Mouse (Mus musculus) lung, embryonic 15.5 days (tissue): ENCODE measurements at regions not wholly inside any gene's neighbourhood (a gene's known extent, or its start where the extent isn't known, plus 50 kb on each side); places are given as distances from the start of the nearest gene placed in this dataset.
"Not testable (repeated sequence)": the region's sequence is repeated elsewhere in the genome, so short reads cannot be mapped to it uniquely, and the experiment has no call there.

Source experiments
- ATAC-seq: fragments of 200-750 bp; cut with Nextera tagmentation; 2 replicates; pipeline ENCODE4 v1.8.0; 2017; ENCODE audit warnings: moderate number of reproducible peaks, borderline replicate concordance; ENCODE audit not compliant: low FRiP score, low TSS enrichment; ENCODE audit errors: extremely low read depth
- H3K27ac ChIP-seq: fragments of 300-500 bp; sonication (generic); 2 replicates; pipeline ENCODE4 v1.5.1; 2015; ENCODE audit warnings: moderate library complexity, mild to moderate bottlenecking, inconsistent platforms
- H3K27me3 ChIP-seq: fragments of 300-500 bp; sonication (generic); 2 replicates; pipeline ENCODE4 v1.6.1; 2015; ENCODE audit warnings: inconsistent platforms
- H3K36me3 ChIP-seq: fragments of 300-500 bp; sonication (generic); 2 replicates; pipeline ENCODE4 v1.6.1; 2015; ENCODE audit warnings: inconsistent platforms
- H3K4me1 ChIP-seq: fragments of 300-500 bp; sonication (generic); 2 replicates; pipeline ENCODE4 v1.6.1; 2015; ENCODE audit warnings: inconsistent platforms
- H3K4me2 ChIP-seq: fragments of 300-500 bp; sonication (generic); 2 replicates; pipeline ENCODE4 v1.6.1; 2015; ENCODE audit warnings: inconsistent platforms, mild to moderate bottlenecking, moderate library complexity
- H3K4me3 ChIP-seq: fragments of 300-500 bp; sonication (generic); 2 replicates; pipeline ENCODE4 v1.5.1; 2015; ENCODE audit warnings: mild to moderate bottlenecking, inconsistent platforms
- H3K9ac ChIP-seq: fragments of 300-500 bp; sonication (generic); 2 replicates; pipeline ENCODE4 v1.6.1; 2015; ENCODE audit warnings: inconsistent platforms
- H3K9me3 ChIP-seq: fragments of 300-500 bp; sonication (generic); 2 replicates; pipeline ENCODE4 v1.6.1; 2016; ENCODE audit warnings: inconsistent platforms
- WGBS: fragments of 180-500 bp; shearing (Covaris S2); methylation state at CpG from one replicate; pipeline ENCODE4 v1.1.7; 2015; 5-methylcytosine and 5-hydroxymethylcytosine counted together

DNA sequence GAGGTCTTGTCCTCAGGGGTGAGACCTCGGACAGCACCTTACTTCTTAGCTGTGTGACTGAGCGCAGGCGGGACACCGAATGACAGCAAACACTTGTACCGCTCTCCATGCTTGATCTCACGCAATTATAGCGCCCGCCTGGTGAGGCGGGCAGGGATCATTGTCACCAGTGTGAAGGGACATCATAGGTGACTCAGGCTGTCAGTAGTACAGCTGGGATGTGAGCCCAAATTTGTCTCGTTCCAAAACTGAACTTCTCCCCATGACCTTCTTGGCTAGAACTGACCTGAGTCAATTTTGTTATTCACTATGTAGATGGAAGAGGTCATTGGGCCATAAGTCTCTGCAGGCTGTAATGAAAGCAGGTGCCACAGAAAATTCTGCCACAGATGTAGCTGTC, 104.1 kb upstream of the Rad23b start:
- ATAC-seq, result no peak
- WGBS, result 82% methylated on average over 10 of the region's 10 CpGs

GRCm38 (mm10) chr4:55250334-55250733, 99.5 kb upstream of the Rad23b start:
- no peak overlapping the region for H3K4me2 ChIP-seq
- WGBS, result 36% methylated on average over 3 of the region's 3 CpGs
- no peaks in the 10 kb centered on the region for H3K4me1 ChIP-seq
- H3K36me3 ChIP-seq, result no peaks in the 10 kb centered on the region
- H3K9me3 ChIP-seq, result no peaks in the 10 kb centered on the region
- H3K27me3 ChIP-seq, result no peaks in the 10 kb centered on the region
- H3K9ac ChIP-seq, result no peak overlapping the region
- no peak overlapping the region for H3K27ac ChIP-seq
- ATAC-seq, result no peak
- no peak overlapping the region for H3K4me3 ChIP-seq

More for the DNA sequence above, 104.1 kb upstream of the Rad23b start:
- H3K4me1 ChIP-seq, result no peaks in the 10 kb centered on the region
- no peaks in the 10 kb centered on the region for H3K36me3 ChIP-seq
- H3K4me2 ChIP-seq, result no peak overlapping the region
- no peak overlapping the region for H3K4me3 ChIP-seq
- H3K9ac ChIP-seq, result no peak overlapping the region
- no peak overlapping the region for H3K27ac ChIP-seq
- H3K27me3 ChIP-seq, result no peaks in the 10 kb centered on the region
- H3K9me3 ChIP-seq, result no peaks in the 10 kb centered on the region

- no peak overlapping the region for H3K4me3 ChIP-seq
- no peaks in the 10 kb centered on the region for H3K4me1 ChIP-seq
- H3K36me3 ChIP-seq, result no peaks in the 10 kb centered on the region
- H3K27me3 ChIP-seq, result no peaks in the 10 kb centered on the region
- H3K27ac ChIP-seq, result no peak overlapping the region
- 79% methylated on average over 5 of the region's 5 CpGs for whole genome bisulfite sequencing
- ATAC-seq, result no peak
- H3K4me2 ChIP-seq, result no peak overlapping the region
- H3K9ac ChIP-seq, result no peak overlapping the region
- H3K9me3 ChIP-seq, result no peaks in the 10 kb centered on the region
Observed at GRCm38 (mm10) chr4:55251546-55251945, 98.3 kb upstream of the Rad23b start.

DNA sequence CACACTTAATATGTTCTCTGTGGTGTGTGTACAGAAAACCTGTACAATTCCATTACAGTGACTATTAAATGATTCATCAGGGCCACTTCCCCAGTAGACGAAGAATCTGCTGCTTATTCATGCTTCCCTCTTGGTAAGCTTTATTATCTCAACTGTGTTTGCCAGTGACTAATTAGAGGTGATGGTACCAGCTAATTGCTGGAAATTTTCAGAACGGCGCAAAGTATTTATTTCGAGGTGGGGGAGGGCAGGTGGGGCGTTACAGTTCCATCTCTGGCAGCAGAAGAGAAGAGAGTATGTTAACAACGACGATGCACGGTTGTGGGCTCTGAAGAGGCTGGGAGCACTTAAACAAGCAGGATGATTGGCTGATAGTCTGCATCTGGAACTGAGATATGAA, 96.1 kb upstream of the Rad23b start:
- Histone ChIP-seq H3K4me3 (no peak overlapping the region), H3K4me1 (no peaks in the 10 kb centered on the region), H3K36me3 (no peaks in the 10 kb centered on the region), H3K4me2 (no peak overlapping the region), H3K27ac (no peak overlapping the region), H3K27me3 (no peaks in the 10 kb centered on the region), H3K9me3 (no peaks in the 10 kb centered on the region), H3K9ac (no peak overlapping the region)
- no peak for ATAC-seq
- WGBS, result 64% methylated on average over 8 of the region's 8 CpGs

GRCm38 (mm10) chr4:55271965-55272630, 77.7 kb upstream of the Rad23b start:
- no peak overlapping the region for H3K4me3 ChIP-seq
- no peak overlapping the region for H3K27ac ChIP-seq
- no peak for ATAC-seq
- no peaks in the 10 kb centered on the region for H3K4me1 ChIP-seq
- no peaks in the 10 kb centered on the region for H3K36me3 ChIP-seq
- no peaks in the 10 kb centered on the region for H3K27me3 ChIP-seq
- H3K4me2 ChIP-seq, result no peak overlapping the region
- no peaks in the 10 kb centered on the region for H3K9me3 ChIP-seq
- 60% methylated on average over 8 of the region's 8 CpGs for WGBS
- no peak overlapping the region for H3K9ac ChIP-seq

- Histone ChIP-seq H3K4me3 (no peak overlapping the region), H3K4me2 (no peak overlapping the region), H3K9me3 (no peaks in the 10 kb centered on the region), H3K4me1 (no peaks in the 10 kb centered on the region), H3K36me3 (no peaks in the 10 kb centered on the region), H3K27ac (no peak overlapping the region), H3K27me3 (no peaks in the 10 kb centered on the region), H3K9ac (no peak overlapping the region)
- WGBS, result 40% methylated on average over 5 of the region's 5 CpGs
- no peak for ATAC-seq
Observed at GRCm38 (mm10) chr4:55276300-55276952, 73.4 kb upstream of the Rad23b start.

DNA sequence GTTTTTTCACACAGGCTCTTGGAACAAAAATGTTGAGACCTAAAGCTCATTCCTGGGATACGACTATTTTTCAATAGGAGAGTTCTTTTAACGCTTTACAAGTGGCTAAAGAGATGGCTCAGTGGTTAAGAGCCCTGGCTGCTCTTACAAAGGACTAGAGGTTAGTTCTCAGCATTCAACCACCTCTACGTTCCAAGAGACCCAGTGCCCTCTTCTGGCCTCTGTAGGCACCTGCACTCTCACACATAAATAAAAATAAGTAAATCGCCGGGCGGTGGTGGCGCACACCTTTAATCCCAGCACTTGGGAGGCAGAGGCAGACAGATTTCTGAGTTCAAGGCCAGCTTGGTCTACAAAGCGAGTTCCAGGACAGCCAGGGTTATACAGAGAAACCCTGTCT, 70.5 kb upstream of the Rad23b start:
- not testable (repeated sequence) for H3K27me3 ChIP-seq, H3K4me2 ChIP-seq, H3K9ac ChIP-seq, H3K27ac ChIP-seq, H3K4me1 ChIP-seq, ATAC-seq, H3K4me3 ChIP-seq, H3K36me3 ChIP-seq, H3K9me3 ChIP-seq
- 85% methylated on average over 8 of the region's 8 CpGs for WGBS

- H3K9ac ChIP-seq, result no peak overlapping the region
- ATAC-seq, result no peak
- H3K9me3 ChIP-seq, result no peaks in the 10 kb centered on the region
- H3K4me2 ChIP-seq, result no peak overlapping the region
- 76% methylated on average over 3 of the region's 3 CpGs for WGBS
- 0 out of 2 replicates have a peak, but pooled peaks cover 3% of the 10 kb centered on the region for H3K4me1 ChIP-seq
- no peak overlapping the region for H3K4me3 ChIP-seq
- no peaks in the 10 kb centered on the region for H3K27me3 ChIP-seq
- H3K27ac ChIP-seq, result no peak overlapping the region
- no peaks in the 10 kb centered on the region for H3K36me3 ChIP-seq
Observed at GRCm38 (mm10) chr4:55280706-55281105, 69.1 kb upstream of the Rad23b start.

- no peak overlapping the region for H3K4me2 ChIP-seq
- 0 out of 2 replicates have a peak, but pooled peaks cover 3% of the 10 kb centered on the region for H3K4me1 ChIP-seq
- H3K9ac ChIP-seq, result no peak overlapping the region
- ATAC-seq, result no peak
- 76% methylated on average over 14 of the region's 14 CpGs for WGBS
- H3K36me3 ChIP-seq, result no peaks in the 10 kb centered on the region
- H3K4me3 ChIP-seq, result no peak overlapping the region
- H3K27ac ChIP-seq, result no peak overlapping the region
- H3K27me3 ChIP-seq, result no peaks in the 10 kb centered on the region
- H3K9me3 ChIP-seq, result no peaks in the 10 kb centered on the region
Observed at GRCm38 (mm10) chr4:55281486-55282096, 68.3 kb upstream of the Rad23b start.

- Histone ChIP-seq H3K4me2 (no peak overlapping the region), H3K36me3 (no peaks in the 10 kb centered on the region), H3K9me3 (no peaks in the 10 kb centered on the region), H3K9ac (no peak overlapping the region), H3K4me3 (no peak overlapping the region), H3K27ac (no peak overlapping the region), H3K27me3 (no peaks in the 10 kb centered on the region), H3K4me1 (0 out of 2 replicates have a peak, but pooled peaks cover 3% of the 10 kb centered on the region)
- ATAC-seq, result no peak
- 93% methylated on average over 4 of the region's 4 CpGs for WGBS
Observed at GRCm38 (mm10) chr4:55282474-55282873, 67.4 kb upstream of the Rad23b start.

- Histone ChIP-seq H3K36me3 (no peaks in the 10 kb centered on the region), H3K4me2 (no peak overlapping the region), H3K4me3 (no peak overlapping the region), H3K9ac (no peak overlapping the region), H3K27me3 (no peaks in the 10 kb centered on the region), H3K27ac (no peak overlapping the region), H3K9me3 (no peaks in the 10 kb centered on the region), H3K4me1 (0 out of 2 replicates have a peak, but pooled peaks cover 3% of the 10 kb centered on the region)
- WGBS, result 31% methylated on average over 3 of the region's 3 CpGs
- peak; percentile 75; the same call in 1 of the 2 replicates for ATAC-seq
Observed at GRCm38 (mm10) chr4:55284722-55285225, 65.1 kb upstream of the Rad23b start.

- H3K27ac ChIP-seq, result no peak overlapping the region
Observed at GRCm38 (mm10) chr4:55285641-55286040, 64.2 kb upstream of the Rad23b start.

More at GRCm38 (mm10) chr4:55285641-55286040, 64.2 kb upstream of the Rad23b start:
- Histone ChIP-seq H3K4me1 (0 out of 2 replicates have a peak, but pooled peaks cover 3% of the 10 kb centered on the region), H3K9ac (no peak overlapping the region), H3K9me3 (no peaks in the 10 kb centered on the region), H3K27me3 (no peaks in the 10 kb centered on the region), H3K36me3 (no peaks in the 10 kb centered on the region), H3K4me2 (no peak overlapping the region), H3K4me3 (no peak overlapping the region)
- no peak for ATAC-seq
- 17% methylated on average over 5 of the region's 5 CpGs for WGBS
